Mouse (Mus musculus) intestine, embryonic 16.5 days (tissue): ENCODE measurements around the gene Scd1. TPM values are rescaled to one million over a fixed set of nuclear protein-coding genes. Genes with fewer than 3 reads are reported as not detected.

Source experiments
- ATAC-seq: fragments of 200-750 bp; cut with Nextera tagmentation; 2 replicates; pipeline ENCODE4 v1.8.0; 2017; ENCODE audit warnings: moderate TSS enrichment, moderate library complexity
- H3K27ac ChIP-seq: fragments of 300-500 bp; sonication (generic); 2 replicates; pipeline ENCODE4 v1.5.1; 2014; ENCODE audit warnings: mild to moderate bottlenecking, low read length
- H3K27me3 ChIP-seq: fragments of 300-500 bp; sonication (generic); replicated peaks from 2 replicates; pipeline ENCODE4 v1.6.1; 2014; ENCODE audit warnings: low read length, control low read depth, mixed read lengths; ENCODE audit not compliant: control insufficient read depth, insufficient read depth
- H3K36me3 ChIP-seq: fragments of 300-500 bp; sonication (generic); 2 replicates; pipeline ENCODE4 v1.6.1; 2014; ENCODE audit warnings: low read length, control low read depth; ENCODE audit not compliant: control insufficient read depth, insufficient read depth
- H3K4me1 ChIP-seq: fragments of 300-500 bp; sonication (generic); 2 replicates; pipeline ENCODE4 v1.6.1; 2014; ENCODE audit warnings: low read length, control low read depth, mixed read lengths; ENCODE audit not compliant: control insufficient read depth, insufficient read depth
- H3K4me2 ChIP-seq: fragments of 300-500 bp; sonication (generic); 2 replicates; pipeline ENCODE4 v1.6.1; 2014; ENCODE audit warnings: low read depth, low read length, control low read depth
- H3K4me3 ChIP-seq: fragments of 300-500 bp; sonication (generic); 2 replicates; pipeline ENCODE4 v1.5.1; 2014; ENCODE audit warnings: mild to moderate bottlenecking, low read length
- H3K9ac ChIP-seq: fragments of 300-500 bp; sonication (generic); 2 replicates; pipeline ENCODE4 v1.6.1; 2014; ENCODE audit warnings: low read depth, low read length
- H3K9me3 ChIP-seq: fragments of 300-500 bp; sonication (generic); 2 replicates; pipeline ENCODE4 v1.6.1; 2016; ENCODE audit warnings: low read length, control low read depth; ENCODE audit not compliant: control insufficient read depth
- WGBS: fragments of 180-500 bp; shearing (Covaris S2); extraction: QIAGEN DNeasy Blood & Tissue Kit; methylation state at CpG from one replicate; pipeline ENCODE4 v1.1.7; 2014; 5-methylcytosine and 5-hydroxymethylcytosine counted together
- polyA plus RNA-seq: library from polyadenylated mRNA; unstranded; fragments of >200 nt; fragmentation: Nextera tagmentation; extraction: Ambion mirVana; gene quantifications from 2 replicates; pipeline ENCODE4 v1.2.1, GENCODE M21; 2015

Scd1 gene
- polyA plus RNA-seq, 1 experiment from 2014 or later = 5.5 TPM

GRCm38 (mm10) chr19:44363529-44363928 is 44.1 kb downstream of the Scd1 start:
- WGBS = 26% methylated on average over 13 of the region's 13 CpGs
- peak; percentile 44; the same call in 1 of the 2 replicates for ATAC-seq
- peaks cover 4% of the 10 kb centered on the region; the same call in 1 of the 2 replicates for H3K4me1 ChIP-seq

GRCm38 (mm10) chr19:44358700-44359099 is 49.0 kb downstream of the Scd1 start:
- no peak overlapping the region for H3K4me3 ChIP-seq
- WGBS = 55% methylated on average over 8 of the region's 8 CpGs
- H3K9ac ChIP-seq = no peak overlapping the region

More at GRCm38 (mm10) chr19:44363529-44363928, 44.1 kb downstream of the Scd1 start:
- H3K9ac ChIP-seq = no peak overlapping the region
- H3K27me3 ChIP-seq = no peaks in the 10 kb centered on the region
- H3K4me3 ChIP-seq = no peak overlapping the region
- H3K27ac ChIP-seq = no peak overlapping the region
- no peaks in the 10 kb centered on the region for H3K36me3 ChIP-seq
- H3K4me2 ChIP-seq = 0 out of 2 replicates have a peak overlapping the region, but pooled peaks have one; percentile 12
- H3K9me3 ChIP-seq = no peaks in the 10 kb centered on the region

GRCm38 (mm10) chr19:44351756-44352155 is 55.9 kb downstream of the Scd1 start:
- WGBS = 83% methylated on average over 7 of the region's 7 CpGs
- ATAC-seq = no peak
- Histone ChIP-seq H3K9ac (no peak overlapping the region), H3K4me3 (no peak overlapping the region), H3K4me1 (no peaks in the 10 kb centered on the region), H3K36me3 (no peaks in the 10 kb centered on the region), H3K9me3 (no peaks in the 10 kb centered on the region), H3K4me2 (no peak overlapping the region), H3K27me3 (no peaks in the 10 kb centered on the region), H3K27ac (no peak overlapping the region)

More at GRCm38 (mm10) chr19:44358700-44359099, 49.0 kb downstream of the Scd1 start:
- no peak overlapping the region for H3K4me2 ChIP-seq
- no peak overlapping the region for H3K27ac ChIP-seq
- H3K27me3 ChIP-seq = no peaks in the 10 kb centered on the region
- no peaks in the 10 kb centered on the region for H3K36me3 ChIP-seq
- no peak for ATAC-seq
- no peaks in the 10 kb centered on the region for H3K9me3 ChIP-seq
- H3K4me1 ChIP-seq = peaks cover 4% of the 10 kb centered on the region; the same call in 1 of the 2 replicates

GRCm38 (mm10) chr19:44349689-44350088 is 58.0 kb downstream of the Scd1 start:
- H3K27me3 ChIP-seq = no peaks in the 10 kb centered on the region
- no peak overlapping the region for H3K9ac ChIP-seq
- WGBS = 84% methylated on average over 8 of the region's 8 CpGs
- H3K4me1 ChIP-seq = no peaks in the 10 kb centered on the region
- no peaks in the 10 kb centered on the region for H3K36me3 ChIP-seq
- no peak for ATAC-seq
- H3K9me3 ChIP-seq = no peaks in the 10 kb centered on the region
- no peak overlapping the region for H3K4me3 ChIP-seq
- no peak overlapping the region for H3K4me2 ChIP-seq
- H3K27ac ChIP-seq = no peak overlapping the region

Other genes with a start within 250 kb of the Scd1 start
- gene Pkd2l1, start 215.4 kb downstream of the Scd1 start, polyA plus RNA-seq = 0.04 TPM in 1 of 2 replicates, not detected in the other
- gene Scd3, start 204.6 kb downstream of the Scd1 start, polyA plus RNA-seq = 0.12 and 0.27 TPM in 2 replicates
- 452 and 553 TPM in 2 replicates for gene Scd2, start 114.2 kb downstream of the Scd1 start, polyA plus RNA-seq
- gene Scd4, start 74.8 kb downstream of the Scd1 start, polyA plus RNA-seq = 0.09 and 0.22 TPM in 2 replicates
- gene Wnt8b, start 85.6 kb upstream of the Scd1 start, polyA plus RNA-seq = not detected in 2 replicates
- 0.24 and 0.75 TPM in 2 replicates for gene Sec31b, start 138.0 kb upstream of the Scd1 start, polyA plus RNA-seq
- gene Gm20538, start 145.0 kb upstream of the Scd1 start, polyA plus RNA-seq = not detected in 2 replicates
- 650 and 667 TPM in 2 replicates for gene Ndufb8, start 147.6 kb upstream of the Scd1 start, polyA plus RNA-seq
- 25.7 and 31.3 TPM in 2 replicates for gene Hif1an, start 155.0 kb upstream of the Scd1 start, polyA plus RNA-seq